Mouse (Mus musculus): ENCODE results near the gene Rex1bd. TPM values are rescaled to one million over a fixed set of nuclear protein-coding genes. Genes with fewer than 3 reads are reported as not detected.

Gene Rex1bd
- polyA plus RNA-seq, 1 experiment from 2014 or later: 145 TPM

GRCm38 (mm10) chr8:70510228-70510915 is 3.8 kb upstream of the Rex1bd start, which contains the start of gene Uba52:
Uba52 (minus strand) TSS chr8:70510801.
- peaks cover 18% of the 10 kb centered on the region for H3K4me1 ChIP-seq
- H3K4me3 ChIP-seq: peak within 1 kb of the TSS; percentile 99
- peak within 1 kb of the TSS; percentile 97 for H3K27ac ChIP-seq
- H3K9me3 ChIP-seq: no peaks in the 10 kb centered on the region
- H3K4me2 ChIP-seq (replicated peaks): peak within 1 kb of the TSS; percentile 95
- peak; percentile 70 for ATAC-seq (ENCODE audit: insufficient number of reproducible peaks, insufficient read depth, low FRiP score, low TSS enrichment)
- peaks cover 42% of the 10 kb centered on the region for H3K36me3 ChIP-seq
- H3K9ac ChIP-seq: peak within 1 kb of the TSS; percentile 98
- no peaks in the 10 kb centered on the region for H3K27me3 ChIP-seq
- 2% methylated on average over 74 of the region's 74 CpGs for WGBS

GRCm38 (mm10) chr8:70509281-70509952 is 2.9 kb upstream of the Rex1bd start:
- H3K4me1 ChIP-seq: peaks cover 27% of the 10 kb centered on the region
- WGBS: 10% methylated on average over 25 of the region's 25 CpGs
- H3K36me3 ChIP-seq: peaks cover 43% of the 10 kb centered on the region

GRCm38 (mm10) chr8:70507027-70507393 is 458 bp upstream of the Rex1bd start:
- H3K27ac ChIP-seq: peak overlapping the region; percentile 95
- WGBS: 57% methylated on average over 5 of the region's 5 CpGs
- peaks cover 9% of the 10 kb centered on the region for H3K27me3 ChIP-seq
- ATAC-seq (ENCODE audit: insufficient number of reproducible peaks, insufficient read depth, low FRiP score, low TSS enrichment): no peak
- peak overlapping the region; percentile 68; the same call in 1 of the 2 replicates for H3K4me3 ChIP-seq
- H3K9ac ChIP-seq: peak overlapping the region; percentile 80; the same call in 1 of the 2 replicates
- no peaks in the 10 kb centered on the region for H3K9me3 ChIP-seq
- H3K4me2 ChIP-seq (replicated peaks): 0 out of 2 replicates have a peak overlapping the region, but pooled peaks have one; percentile 1
- peaks cover 27% of the 10 kb centered on the region for H3K36me3 ChIP-seq
- H3K4me1 ChIP-seq: peaks cover 44% of the 10 kb centered on the region

More at GRCm38 (mm10) chr8:70509281-70509952, 2.9 kb upstream of the Rex1bd start:
- H3K4me2 ChIP-seq (replicated peaks): peak overlapping the region; percentile 95
- H3K9me3 ChIP-seq: no peaks in the 10 kb centered on the region
- ATAC-seq (ENCODE audit: insufficient number of reproducible peaks, insufficient read depth, low FRiP score, low TSS enrichment): no peak
- H3K27me3 ChIP-seq: no peaks in the 10 kb centered on the region
- peak overlapping the region; percentile 98 for H3K9ac ChIP-seq
- peak overlapping the region; percentile 99 for H3K4me3 ChIP-seq
- peak overlapping the region; percentile 97; the same call in 1 of the 2 replicates for H3K27ac ChIP-seq

- Histone ChIP-seq H3K9me3 (no peaks in the 10 kb centered on the region), H3K36me3 (peaks cover 27% of the 10 kb centered on the region), H3K4me1 (peaks cover 52% of the 10 kb centered on the region), H3K4me3 (peak overlapping the region; percentile 68), H3K27ac (peak overlapping the region; percentile 95), H3K4me2 (replicated peaks) (peak overlapping the region; percentile 83), H3K27me3 (peaks cover 21% of the 10 kb centered on the region), H3K9ac (peak overlapping the region; percentile 80)
- peak; percentile 4; the same call in 1 of the 2 replicates for ATAC-seq (ENCODE audit: insufficient number of reproducible peaks, insufficient read depth, low FRiP score, low TSS enrichment)
- WGBS: 33% methylated on average over 32 of the region's 32 CpGs
These were observed 739 bp downstream of the Rex1bd start for GRCm38 (mm10) chr8:70505698-70506327.

GRCm38 (mm10) chr8:70504851-70505250 is 1.7 kb downstream of the Rex1bd start:
- Histone ChIP-seq H3K4me1 (peaks cover 62% of the 10 kb centered on the region), H3K9ac (no peak overlapping the region; the same call in 1 of the 2 replicates), H3K9me3 (no peaks in the 10 kb centered on the region), H3K4me3 (0 out of 2 replicates have a peak overlapping the region, but pooled peaks have one; percentile 5), H3K4me2 (replicated peaks) (peak overlapping the region; percentile 83), H3K27ac (peak overlapping the region; percentile 83), H3K27me3 (peaks cover 31% of the 10 kb centered on the region), H3K36me3 (peaks cover 27% of the 10 kb centered on the region)
- WGBS: 47% methylated on average over 3 of the region's 3 CpGs
- ATAC-seq (ENCODE audit: insufficient number of reproducible peaks, insufficient read depth, low FRiP score, low TSS enrichment): no peak

GRCm38 (mm10) chr8:70504291-70504716 is 2.2 kb downstream of the Rex1bd start:
- Histone ChIP-seq H3K27ac (peak overlapping the region; percentile 83), H3K4me1 (peaks cover 66% of the 10 kb centered on the region), H3K27me3 (peaks cover 36% of the 10 kb centered on the region), H3K4me2 (replicated peaks) (peak overlapping the region; percentile 83), H3K4me3 (0 out of 2 replicates have a peak overlapping the region, but pooled peaks have one; percentile 5), H3K9me3 (no peaks in the 10 kb centered on the region), H3K9ac (no peak overlapping the region), H3K36me3 (peaks cover 27% of the 10 kb centered on the region)
- WGBS: 27% methylated on average over 16 of the region's 16 CpGs
- peak; percentile 36 for ATAC-seq (ENCODE audit: insufficient number of reproducible peaks, insufficient read depth, low FRiP score, low TSS enrichment)

- peaks cover 17% of the 10 kb centered on the region for H3K36me3 ChIP-seq
- H3K4me2 ChIP-seq (replicated peaks): peak overlapping the region; percentile 83
- no peak overlapping the region for H3K9ac ChIP-seq
- H3K9me3 ChIP-seq: no peaks in the 10 kb centered on the region
- H3K4me1 ChIP-seq: peaks cover 63% of the 10 kb centered on the region
- no peak for ATAC-seq (ENCODE audit: insufficient number of reproducible peaks, insufficient read depth, low FRiP score, low TSS enrichment)
- H3K27me3 ChIP-seq: peaks cover 45% of the 10 kb centered on the region
- peak overlapping the region; percentile 83 for H3K27ac ChIP-seq
- WGBS: 9% methylated on average over 46 of the region's 46 CpGs
- no peak overlapping the region for H3K4me3 ChIP-seq
These were observed 3.3 kb downstream of the Rex1bd start for GRCm38 (mm10) chr8:70503062-70503750.

GRCm38 (mm10) chr8:70502540-70502939 is 4.0 kb downstream of the Rex1bd start:
- Histone ChIP-seq H3K27ac (no peak overlapping the region), H3K4me2 (replicated peaks) (no peak overlapping the region), H3K9me3 (no peaks in the 10 kb centered on the region), H3K36me3 (peaks cover 11% of the 10 kb centered on the region), H3K4me1 (peaks cover 63% of the 10 kb centered on the region), H3K9ac (no peak overlapping the region), H3K4me3 (no peak overlapping the region), H3K27me3 (peaks cover 51% of the 10 kb centered on the region)
- ATAC-seq (ENCODE audit: insufficient number of reproducible peaks, insufficient read depth, low FRiP score, low TSS enrichment): no peak
- 30% methylated on average over 12 of the region's 12 CpGs for WGBS

GRCm38 (mm10) chr8:70501820-70502529 is 4.6 kb downstream of the Rex1bd start:
- peaks cover 63% of the 10 kb centered on the region for H3K4me1 ChIP-seq
- no peak overlapping the region for H3K4me3 ChIP-seq
- no peak for ATAC-seq (ENCODE audit: insufficient number of reproducible peaks, insufficient read depth, low FRiP score, low TSS enrichment)

GRCm38 (mm10) chr8:70500386-70501301 is 5.9 kb downstream of the Rex1bd start:
- ATAC-seq (ENCODE audit: insufficient number of reproducible peaks, insufficient read depth, low FRiP score, low TSS enrichment): no peak
- Histone ChIP-seq H3K27me3 (peaks cover 65% of the 10 kb centered on the region), H3K9ac (no peak overlapping the region), H3K4me1 (peaks cover 63% of the 10 kb centered on the region), H3K27ac (no peak overlapping the region), H3K36me3 (0 out of 2 replicates have a peak, but pooled peaks cover 4% of the 10 kb centered on the region), H3K4me3 (peak overlapping the region; percentile 17; the same call in 1 of the 2 replicates), H3K9me3 (no peaks in the 10 kb centered on the region), H3K4me2 (replicated peaks) (peak overlapping the region; percentile 35; the same call in 1 of the 2 replicates)
- 11% methylated on average over 39 of the region's 39 CpGs for WGBS

More at GRCm38 (mm10) chr8:70501820-70502529, 4.6 kb downstream of the Rex1bd start:
- H3K27me3 ChIP-seq: peaks cover 52% of the 10 kb centered on the region
- no peak overlapping the region for H3K27ac ChIP-seq
- H3K9ac ChIP-seq: no peak overlapping the region
- H3K4me2 ChIP-seq (replicated peaks): no peak overlapping the region
- H3K36me3 ChIP-seq: 0 out of 2 replicates have a peak, but pooled peaks cover 6% of the 10 kb centered on the region
- WGBS: 16% methylated on average over 23 of the region's 23 CpGs
- no peaks in the 10 kb centered on the region for H3K9me3 ChIP-seq

Data from embryonic facial prominence, embryonic 12.5 days (tissue).